Mouse (Mus musculus) Muller cell, postnatal 12 days (primary cell): Measurements from ENCODE around the gene Taf1a.
A peak's percentile ranks its signal among the peaks of the same experiment; 100 is the strongest.

Experiments used
- DNase-seq: peaks from one replicate; pipeline ENCODE4 v3.0.0-alpha.2; 2015; ENCODE audit errors: inconsistent ontology term

Gene Taf1a

DNA sequence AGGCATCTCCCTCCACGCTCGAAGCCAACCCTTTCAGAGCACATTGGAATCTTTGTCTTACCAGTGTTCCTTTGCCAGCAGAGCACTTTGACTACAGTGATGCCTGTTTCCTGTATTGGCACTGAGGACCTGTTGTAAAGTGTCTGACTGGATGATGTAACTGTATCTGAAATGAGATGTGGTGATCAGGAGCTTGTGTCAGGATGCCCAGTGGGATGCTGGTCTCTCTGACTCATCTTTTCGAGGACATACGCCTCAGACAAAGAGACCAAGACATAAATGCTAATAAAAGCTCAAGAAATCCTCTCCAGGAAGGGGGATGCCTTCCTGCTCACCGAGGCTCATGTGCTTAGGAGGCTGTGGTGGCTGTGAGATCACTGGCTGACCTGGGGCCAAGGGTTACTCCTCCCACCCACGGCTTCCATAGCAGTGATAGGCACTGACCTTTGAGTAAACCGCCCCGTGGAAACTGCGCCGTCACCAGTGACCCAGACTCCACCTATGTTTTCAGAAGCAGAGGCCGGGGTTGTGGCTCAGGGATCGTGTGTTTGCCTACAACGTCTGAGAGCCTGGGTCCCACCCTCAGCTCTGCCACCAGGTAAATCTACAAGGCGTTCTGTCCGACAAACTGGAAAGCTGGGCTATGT lies 25.4 kb downstream of the Taf1a start:
- DNase-seq: peak; percentile 16

DNA sequence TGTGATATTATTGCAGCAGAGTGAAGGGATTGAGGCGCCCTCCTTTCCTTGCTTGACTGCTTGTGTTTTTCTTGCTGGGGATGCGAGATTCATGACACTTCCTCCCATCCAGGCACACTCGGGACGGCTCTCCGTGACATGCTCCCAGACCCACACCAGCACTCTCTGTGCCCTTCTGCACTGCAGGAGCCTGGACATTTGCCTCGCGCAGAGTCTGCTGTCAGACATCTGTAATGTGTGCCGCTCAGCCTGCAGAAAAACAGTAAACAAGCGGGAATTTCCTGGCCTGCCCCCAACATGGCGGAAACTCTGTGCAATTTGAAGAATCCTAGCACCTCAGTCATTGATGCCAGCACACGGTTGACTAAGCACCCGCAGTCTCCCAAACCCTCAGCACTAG lies 29.1 kb downstream of the Taf1a start, which contains the start of gene Hhipl2:
Hhipl2 (plus strand) TSS at position 343 of the 400 bp plus-strand sequence.
- peak; percentile 11 for DNase-seq

GRCm38 (mm10) chr1:183419741-183420140 lies 31.0 kb downstream of the Taf1a start:
- no peak for DNase-seq

- no peak for DNase-seq
These were observed 31.5 kb downstream of the Taf1a start for GRCm38 (mm10) chr1:183420296-183420695.

DNA sequence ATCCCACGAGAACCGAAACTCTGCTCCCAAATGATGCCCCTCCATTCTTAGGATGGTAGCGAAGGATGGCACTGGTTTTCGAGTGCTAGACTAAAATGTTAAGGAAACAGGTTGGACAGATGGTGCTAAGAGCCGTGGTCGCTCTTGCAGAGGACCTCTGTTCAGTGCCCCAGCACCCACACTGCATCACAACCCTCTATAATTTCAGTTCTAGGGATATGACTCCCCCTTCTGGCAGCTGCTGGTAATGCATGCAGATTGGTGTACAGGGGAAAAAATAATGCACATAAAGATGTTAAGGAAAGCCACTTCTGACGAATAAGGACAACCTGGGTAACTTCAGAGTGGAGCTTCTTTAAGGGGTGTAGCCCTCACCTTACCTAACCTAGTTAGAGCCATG lies 35.3 kb downstream of the Taf1a start:
- no peak for DNase-seq

GRCm38 (mm10) chr1:183434918-183435317 lies 46.1 kb downstream of the Taf1a start:
- no peak for DNase-seq

- DNase-seq: peak; percentile 80
These were observed 50.3 kb downstream of the Taf1a start for GRCm38 (mm10) chr1:183439036-183439435.

- peak; percentile 75 for DNase-seq
These were observed 53.4 kb downstream of the Taf1a start for GRCm38 (mm10) chr1:183442015-183442774.

GRCm38 (mm10) chr1:183453066-183453465 lies 64.3 kb downstream of the Taf1a start:
- no peak for DNase-seq
